Mouse (Mus musculus): Measurements from ENCODE around the gene Bdh2. TPM values are rescaled to one million over a fixed set of nuclear protein-coding genes. Genes with fewer than 3 reads are reported as not detected.
A peak's percentile ranks its signal among the peaks of the same experiment; 100 is the strongest.

Bdh2 gene
- polyA plus RNA-seq (2014; fragmentation: Nextera tagmentation; extraction: Ambion mirVana) = 2.9 and 3.9 TPM in 2 replicates

DNA sequence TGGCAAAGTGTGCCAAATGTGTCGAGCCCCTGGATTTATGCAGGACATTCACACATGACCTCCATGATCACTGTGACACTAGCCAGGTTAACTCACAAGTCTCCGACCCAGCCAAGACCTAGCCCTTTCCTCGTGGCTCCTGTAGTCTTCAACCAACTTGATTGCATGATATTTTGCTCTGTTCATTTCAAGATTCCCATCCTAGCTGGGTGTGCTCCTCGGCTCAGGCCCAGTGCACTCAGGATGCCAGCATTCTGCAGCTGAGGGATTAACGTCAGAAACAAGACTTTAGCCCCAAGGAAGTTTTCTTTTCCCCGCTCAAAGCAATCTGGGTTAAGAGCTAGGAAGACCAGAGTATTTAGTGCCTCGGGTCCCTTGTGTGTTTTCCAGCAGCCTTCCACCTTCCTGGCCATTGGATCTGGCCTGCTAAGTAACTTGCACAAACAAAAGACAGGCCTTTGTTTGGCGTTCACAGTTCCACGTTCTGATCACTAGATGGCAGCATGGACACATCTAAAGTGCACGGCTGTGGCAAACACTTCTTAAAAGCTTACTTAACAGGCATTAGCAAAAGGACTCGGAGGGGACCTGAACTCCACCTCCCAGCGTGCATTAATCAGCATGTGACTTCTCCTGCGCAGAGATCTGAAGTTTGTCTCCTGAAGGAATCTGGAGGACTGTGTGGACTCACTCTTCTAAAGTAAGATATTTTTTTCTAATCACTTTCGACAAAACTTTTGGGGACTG is at the start of gene Bdh2:
Bdh2 (plus strand) TSS at position 553 of the 747 bp plus-strand sequence.
- Histone ChIP-seq H3K4me1 (ENCODE audit: control insufficient read depth in 2 of 2, insufficient read depth in 2 of 2, low read length in 2 of 2) (no peaks in the 10 kb centered on the region), H3K4me2 (ENCODE audit: low read length) (peak within 1 kb of the TSS; percentile 35), H3K27ac (replicated peaks in 1 of 2; ENCODE audit: control insufficient read depth in 1 of 2, insufficient read depth in 1 of 2, low read depth in 2 of 2, low read length in 2 of 2) (no peak within 1 kb of the TSS), H3K9ac (ENCODE audit: low read length) (0 out of 2 replicates have a peak within 1 kb of the TSS, but pooled peaks have one; percentile 25), H3K4me3 (ENCODE audit: control insufficient read depth in 1 of 2, insufficient read depth in 1 of 2, low read depth in 1 of 2, low read length in 2 of 2) (peak within 1 kb of the TSS in 1 of 2 experiments; percentile 2; a peak in 1 of 4 replicates), H3K9me3 (ENCODE audit: control insufficient read depth, low read length) (no peaks in the 10 kb centered on the region), H3K27me3 (ENCODE audit: control insufficient read depth, insufficient read depth, low read length) (no peaks in the 10 kb centered on the region), H3K36me3 (ENCODE audit: control insufficient read depth, insufficient read depth, low read length) (no peaks in the 10 kb centered on the region)
- ATAC-seq (ENCODE audit: insufficient number of reproducible peaks, insufficient read depth, low FRiP score, low read depth) = no peak
- WGBS = 25% methylated on average over 14 of the region's 14 CpGs

DNA sequence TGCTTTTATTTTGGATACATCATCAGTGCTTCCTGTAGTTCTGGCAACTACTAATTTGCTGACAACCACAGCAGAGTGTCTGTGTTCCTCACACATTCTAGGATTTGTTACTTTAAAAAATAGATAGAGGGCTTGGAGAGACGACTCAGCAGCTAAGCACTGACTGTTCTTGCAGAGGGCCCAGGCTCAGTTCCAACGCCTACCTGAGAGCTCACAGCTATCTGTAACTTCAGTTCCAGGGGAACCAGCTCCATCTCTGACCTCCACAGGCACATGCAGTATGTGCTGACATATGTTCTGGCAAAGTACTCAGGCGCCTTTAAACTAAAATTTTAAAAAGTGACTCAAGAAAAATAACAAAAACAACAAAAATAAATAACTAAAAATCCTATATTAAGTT is 49.0 kb upstream of the Bdh2 start:
- H3K36me3 ChIP-seq (ENCODE audit: control insufficient read depth, insufficient read depth, low read length) = peaks cover 81% of the 10 kb centered on the region
- ATAC-seq (ENCODE audit: insufficient number of reproducible peaks, insufficient read depth, low FRiP score, low read depth) = no peak

DNA sequence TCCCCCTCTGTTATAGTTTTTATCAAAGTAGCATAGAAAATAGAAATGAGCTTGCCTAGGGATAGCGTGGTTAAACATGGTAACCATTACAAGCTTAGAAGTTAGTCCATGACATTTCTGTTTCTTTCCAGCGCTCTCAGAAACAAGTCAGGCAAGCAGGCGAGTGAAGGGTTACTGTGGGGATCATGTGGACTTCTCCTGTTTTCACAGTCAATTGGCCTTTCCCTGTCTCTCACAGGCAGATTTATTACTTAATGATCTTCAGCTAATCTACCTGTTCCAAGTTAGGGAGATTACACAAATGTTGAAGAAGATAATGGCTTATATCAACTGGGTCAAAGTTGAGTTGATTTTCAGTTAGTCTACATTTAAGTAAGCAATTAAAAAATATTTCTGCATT is 48.6 kb upstream of the Bdh2 start:
- WGBS = 95% methylated on average over 3 of the region's 3 CpGs
- H3K36me3 ChIP-seq (ENCODE audit: control insufficient read depth, insufficient read depth, low read length) = peaks cover 85% of the 10 kb centered on the region
- H3K4me2 ChIP-seq (ENCODE audit: low read length) = no peak overlapping the region
- no peaks in the 10 kb centered on the region for H3K27me3 ChIP-seq (ENCODE audit: control insufficient read depth, insufficient read depth, low read length)
- no peak overlapping the region for H3K27ac ChIP-seq (replicated peaks in 1 of 2; ENCODE audit: control insufficient read depth in 1 of 2, insufficient read depth in 1 of 2, low read depth in 2 of 2, low read length in 2 of 2)
- no peaks in the 10 kb centered on the region for H3K4me1 ChIP-seq (ENCODE audit: control insufficient read depth in 2 of 2, insufficient read depth in 2 of 2, low read length in 2 of 2)
- no peak overlapping the region for H3K4me3 ChIP-seq (ENCODE audit: control insufficient read depth in 1 of 2, insufficient read depth in 1 of 2, low read depth in 1 of 2, low read length in 2 of 2)
- ATAC-seq (ENCODE audit: insufficient number of reproducible peaks, insufficient read depth, low FRiP score, low read depth) = no peak
- no peaks in the 10 kb centered on the region for H3K9me3 ChIP-seq (ENCODE audit: control insufficient read depth, low read length)
- H3K9ac ChIP-seq (ENCODE audit: low read length) = no peak overlapping the region

More for the DNA sequence above, 49.0 kb upstream of the Bdh2 start:
- H3K9ac ChIP-seq (ENCODE audit: low read length) = no peak overlapping the region
- no peak overlapping the region for H3K27ac ChIP-seq (replicated peaks in 1 of 2; ENCODE audit: control insufficient read depth in 1 of 2, insufficient read depth in 1 of 2, low read depth in 2 of 2, low read length in 2 of 2)
- WGBS = 70% methylated on average over 3 of the region's 3 CpGs
- H3K4me3 ChIP-seq (ENCODE audit: control insufficient read depth in 1 of 2, insufficient read depth in 1 of 2, low read depth in 1 of 2, low read length in 2 of 2) = no peak overlapping the region
- no peaks in the 10 kb centered on the region for H3K4me1 ChIP-seq (ENCODE audit: control insufficient read depth in 2 of 2, insufficient read depth in 2 of 2, low read length in 2 of 2)
- no peaks in the 10 kb centered on the region for H3K27me3 ChIP-seq (ENCODE audit: control insufficient read depth, insufficient read depth, low read length)
- no peaks in the 10 kb centered on the region for H3K9me3 ChIP-seq (ENCODE audit: control insufficient read depth, low read length)
- H3K4me2 ChIP-seq (ENCODE audit: low read length) = no peak overlapping the region

DNA sequence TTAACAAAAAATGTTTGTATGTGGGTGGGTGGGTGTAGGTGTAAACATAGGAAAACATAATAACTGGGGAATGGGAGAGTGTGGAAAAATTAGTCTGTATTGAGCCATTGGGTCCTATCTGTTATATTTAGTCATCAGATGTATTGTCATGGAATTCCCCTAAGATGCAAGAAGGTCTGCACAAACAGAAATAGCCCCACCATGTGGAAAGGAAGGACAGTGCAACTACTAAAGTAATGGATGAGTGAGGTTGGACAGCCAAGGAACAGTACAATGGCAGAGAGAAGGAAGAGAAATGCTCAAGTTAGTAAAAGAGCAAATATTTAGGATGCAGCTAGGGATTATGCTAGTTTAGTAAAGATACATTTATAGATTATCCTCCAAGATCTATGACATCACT is 35.3 kb upstream of the Bdh2 start:
- Histone ChIP-seq H3K4me3 (ENCODE audit: control insufficient read depth in 1 of 2, insufficient read depth in 1 of 2, low read depth in 1 of 2, low read length in 2 of 2) (no peak overlapping the region), H3K36me3 (ENCODE audit: control insufficient read depth, insufficient read depth, low read length) (peaks cover 97% of the 10 kb centered on the region), H3K4me2 (ENCODE audit: low read length) (no peak overlapping the region), H3K4me1 (ENCODE audit: control insufficient read depth in 2 of 2, insufficient read depth in 2 of 2, low read length in 2 of 2) (no peaks in the 10 kb centered on the region), H3K9ac (ENCODE audit: low read length) (no peak overlapping the region), H3K27me3 (ENCODE audit: control insufficient read depth, insufficient read depth, low read length) (no peaks in the 10 kb centered on the region), H3K27ac (replicated peaks in 1 of 2; ENCODE audit: control insufficient read depth in 1 of 2, insufficient read depth in 1 of 2, low read depth in 2 of 2, low read length in 2 of 2) (no peak overlapping the region), H3K9me3 (ENCODE audit: control insufficient read depth, low read length) (no peaks in the 10 kb centered on the region)
- no peak for ATAC-seq (ENCODE audit: insufficient number of reproducible peaks, insufficient read depth, low FRiP score, low read depth)

DNA sequence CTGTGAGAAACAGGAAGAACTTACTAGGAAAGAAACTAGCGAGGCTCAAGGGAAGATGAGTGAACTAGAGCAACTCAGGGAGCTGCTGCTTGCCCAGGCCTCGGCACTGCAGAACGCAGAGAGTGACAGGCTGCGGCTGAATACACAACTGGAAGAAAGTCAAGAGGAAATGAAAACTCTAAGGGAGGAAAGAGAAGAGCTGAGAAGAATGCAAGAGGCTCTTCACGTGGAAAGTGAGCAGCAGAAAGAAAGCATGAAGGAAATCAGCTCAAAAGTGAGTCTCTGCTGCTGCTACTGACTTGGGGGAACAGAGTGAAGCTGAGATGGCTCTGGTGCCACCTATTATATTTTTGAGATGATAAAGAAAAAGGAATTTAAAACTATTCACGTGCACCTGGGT is 34.2 kb upstream of the Bdh2 start:
- Histone ChIP-seq H3K27me3 (ENCODE audit: control insufficient read depth, insufficient read depth, low read length) (no peaks in the 10 kb centered on the region), H3K4me1 (ENCODE audit: control insufficient read depth in 2 of 2, insufficient read depth in 2 of 2, low read length in 2 of 2) (no peaks in the 10 kb centered on the region), H3K4me3 (ENCODE audit: control insufficient read depth in 1 of 2, insufficient read depth in 1 of 2, low read depth in 1 of 2, low read length in 2 of 2) (no peak overlapping the region), H3K27ac (replicated peaks in 1 of 2; ENCODE audit: control insufficient read depth in 1 of 2, insufficient read depth in 1 of 2, low read depth in 2 of 2, low read length in 2 of 2) (no peak overlapping the region), H3K9ac (ENCODE audit: low read length) (no peak overlapping the region), H3K9me3 (ENCODE audit: control insufficient read depth, low read length) (no peaks in the 10 kb centered on the region), H3K36me3 (ENCODE audit: control insufficient read depth, insufficient read depth, low read length) (peaks cover 97% of the 10 kb centered on the region), H3K4me2 (ENCODE audit: low read length) (no peak overlapping the region)
- ATAC-seq (ENCODE audit: insufficient number of reproducible peaks, insufficient read depth, low FRiP score, low read depth) = no peak
- 87% methylated on average over 6 of the region's 6 CpGs for WGBS

DNA sequence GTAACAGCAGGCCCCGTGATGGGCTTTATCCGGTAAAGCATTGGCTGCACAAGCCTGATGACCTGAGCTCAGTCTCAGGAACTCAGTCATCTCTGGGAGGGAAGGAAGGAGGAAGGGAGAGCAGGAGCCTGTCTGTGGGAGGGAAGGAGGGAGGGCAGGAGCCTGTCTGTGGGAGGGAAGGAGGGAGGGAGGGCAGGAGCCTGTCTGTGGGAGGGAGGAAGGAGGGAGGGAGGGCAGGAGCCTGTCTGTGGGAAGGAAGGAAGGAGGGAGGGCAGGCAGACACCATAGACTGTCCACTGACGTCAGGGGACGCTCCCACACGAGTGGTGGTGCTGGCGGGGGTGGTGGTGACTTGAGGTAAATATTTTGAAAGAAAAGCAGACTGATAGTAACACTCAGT is 31.9 kb upstream of the Bdh2 start:
- H3K27me3 ChIP-seq (ENCODE audit: control insufficient read depth, insufficient read depth, low read length) = no peaks in the 10 kb centered on the region
- H3K9ac ChIP-seq (ENCODE audit: low read length) = no peak overlapping the region
- 74% methylated on average over 6 of the region's 6 CpGs for WGBS
- H3K9me3 ChIP-seq (ENCODE audit: control insufficient read depth, low read length) = no peaks in the 10 kb centered on the region
- no peak overlapping the region for H3K27ac ChIP-seq (replicated peaks in 1 of 2; ENCODE audit: control insufficient read depth in 1 of 2, insufficient read depth in 1 of 2, low read depth in 2 of 2, low read length in 2 of 2)
- peaks cover 86% of the 10 kb centered on the region for H3K36me3 ChIP-seq (ENCODE audit: control insufficient read depth, insufficient read depth, low read length)
- H3K4me2 ChIP-seq (ENCODE audit: low read length) = no peak overlapping the region
- ATAC-seq (ENCODE audit: insufficient number of reproducible peaks, insufficient read depth, low FRiP score, low read depth) = 0 out of 2 replicates have a peak, but pooled peaks have one; percentile 66
- H3K4me3 ChIP-seq (ENCODE audit: control insufficient read depth in 1 of 2, insufficient read depth in 1 of 2, low read depth in 1 of 2, low read length in 2 of 2) = no peak overlapping the region
- H3K4me1 ChIP-seq (ENCODE audit: control insufficient read depth in 2 of 2, insufficient read depth in 2 of 2, low read length in 2 of 2) = no peaks in the 10 kb centered on the region

DNA sequence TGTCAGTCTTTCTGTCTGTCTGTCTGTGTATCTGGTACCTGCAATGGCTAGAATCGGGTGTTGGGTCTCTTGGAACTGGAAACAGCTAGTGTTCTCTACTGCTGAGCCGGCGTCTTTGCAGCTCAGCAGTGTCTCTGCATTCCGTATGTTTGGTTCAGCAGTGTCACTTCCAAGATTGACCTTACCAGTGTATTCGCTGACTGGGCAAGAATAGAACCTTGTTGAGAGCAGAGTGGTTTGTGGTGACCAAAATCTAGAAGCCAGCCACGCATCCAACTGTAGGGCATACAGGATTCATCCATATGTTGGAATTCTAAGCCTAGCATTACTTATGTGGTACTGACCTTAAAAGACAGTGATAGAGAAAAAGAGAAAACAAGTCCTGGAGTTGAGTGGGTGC is 29.2 kb upstream of the Bdh2 start:
- Histone ChIP-seq H3K4me3 (ENCODE audit: control insufficient read depth in 1 of 2, insufficient read depth in 1 of 2, low read depth in 1 of 2, low read length in 2 of 2) (no peak overlapping the region), H3K27me3 (ENCODE audit: control insufficient read depth, insufficient read depth, low read length) (no peaks in the 10 kb centered on the region), H3K9me3 (ENCODE audit: control insufficient read depth, low read length) (no peaks in the 10 kb centered on the region), H3K4me2 (ENCODE audit: low read length) (no peak overlapping the region), H3K27ac (replicated peaks in 1 of 2; ENCODE audit: control insufficient read depth in 1 of 2, insufficient read depth in 1 of 2, low read depth in 2 of 2, low read length in 2 of 2) (no peak overlapping the region), H3K4me1 (ENCODE audit: control insufficient read depth in 2 of 2, insufficient read depth in 2 of 2, low read length in 2 of 2) (no peaks in the 10 kb centered on the region), H3K9ac (ENCODE audit: low read length) (no peak overlapping the region), H3K36me3 (ENCODE audit: control insufficient read depth, insufficient read depth, low read length) (peaks cover 84% of the 10 kb centered on the region)
- WGBS = 90% methylated on average over 6 of the region's 6 CpGs
- ATAC-seq (ENCODE audit: insufficient number of reproducible peaks, insufficient read depth, low FRiP score, low read depth) = no peak

DNA sequence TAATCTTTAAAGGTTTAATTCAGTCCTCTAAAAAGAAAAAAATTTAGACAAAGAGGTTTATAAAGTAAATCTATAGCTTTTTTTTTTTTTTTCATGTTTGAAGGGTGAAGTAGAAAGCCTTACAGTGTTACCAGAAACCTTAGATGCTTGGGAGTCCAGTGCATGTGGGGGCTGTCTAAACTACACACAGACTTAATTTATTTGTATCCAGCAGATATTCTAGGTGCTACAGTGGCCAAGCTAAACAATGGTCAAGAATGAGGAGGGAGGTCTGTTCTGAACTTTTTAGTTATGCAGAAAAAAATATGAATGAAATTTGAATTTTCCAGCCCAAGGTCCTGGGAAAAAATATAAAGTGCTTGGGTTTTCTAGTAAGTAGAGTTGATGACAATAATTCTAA is 26.2 kb upstream of the Bdh2 start:
- ATAC-seq (ENCODE audit: insufficient number of reproducible peaks, insufficient read depth, low FRiP score, low read depth) = no peak
- no peaks in the 10 kb centered on the region for H3K9me3 ChIP-seq (ENCODE audit: control insufficient read depth, low read length)
- no peaks in the 10 kb centered on the region for H3K4me1 ChIP-seq (ENCODE audit: control insufficient read depth in 2 of 2, insufficient read depth in 2 of 2, low read length in 2 of 2)
- H3K27ac ChIP-seq (replicated peaks in 1 of 2; ENCODE audit: control insufficient read depth in 1 of 2, insufficient read depth in 1 of 2, low read depth in 2 of 2, low read length in 2 of 2) = no peak overlapping the region
- H3K4me2 ChIP-seq (ENCODE audit: low read length) = no peak overlapping the region
- H3K36me3 ChIP-seq (ENCODE audit: control insufficient read depth, insufficient read depth, low read length) = peaks cover 86% of the 10 kb centered on the region
- no peak overlapping the region for H3K9ac ChIP-seq (ENCODE audit: low read length)
- H3K27me3 ChIP-seq (ENCODE audit: control insufficient read depth, insufficient read depth, low read length) = no peaks in the 10 kb centered on the region
- H3K4me3 ChIP-seq (ENCODE audit: control insufficient read depth in 1 of 2, insufficient read depth in 1 of 2, low read depth in 1 of 2, low read length in 2 of 2) = no peak overlapping the region
